Mouse (Mus musculus): ENCODE measurements at regions not wholly inside any gene's neighbourhood (a gene's known extent, or its start where the extent isn't known, plus 50 kb on each side); places are given as distances from the start of the nearest gene placed in this dataset.
"Not testable (repeated sequence)": the region's sequence is repeated elsewhere in the genome, so short reads cannot be mapped to it uniquely, and the experiment has no call there.

- not testable (repeated sequence) for TF ChIP-seq CTCF, EP300 (IDR thresholded peaks at IDR 0.05; ENCODE audit: low read depth)
Measured at GRCm38 (mm10) chr17:6492950-6493349, 63.0 kb downstream of the Dynlt1b start.

Measured in liver, postnatal 0 days (tissue).